Mouse (Mus musculus) lung, postnatal 14 days (tissue): ENCODE measurements at regions not wholly inside any gene's neighbourhood (a gene's known extent, or its start where the extent isn't known, plus 50 kb on each side); places are given as distances from the start of the nearest gene placed in this dataset.

ENCODE experiments used
- DNase-seq: peaks from one replicate; pipeline ENCODE4 v3.0.0; 2021

GRCm38 (mm10) chr10:21740256-21740655 is 141.7 kb upstream of the Sgk1 start:
- no peak for DNase-seq

GRCm38 (mm10) chr10:21741575-21741974 is 140.4 kb upstream of the Sgk1 start:
- DNase-seq: no peak

- DNase-seq: no peak
These were observed 139.8 kb upstream of the Sgk1 start for GRCm38 (mm10) chr10:21741976-21742745.

GRCm38 (mm10) chr10:21743396-21743795 is 138.6 kb upstream of the Sgk1 start:
- peak; percentile 35 for DNase-seq

GRCm38 (mm10) chr10:21744341-21744955 is 137.5 kb upstream of the Sgk1 start:
- no peak for DNase-seq

GRCm38 (mm10) chr10:21745940-21746487 is 136.0 kb upstream of the Sgk1 start:
- no peak for DNase-seq

GRCm38 (mm10) chr10:21746713-21747112 is 135.3 kb upstream of the Sgk1 start:
- no peak for DNase-seq

GRCm38 (mm10) chr10:21751326-21751725 is 130.7 kb upstream of the Sgk1 start:
- DNase-seq: no peak

- no peak for DNase-seq
These were observed 129.6 kb upstream of the Sgk1 start for GRCm38 (mm10) chr10:21752392-21752791.

GRCm38 (mm10) chr10:21754763-21755548 is 127.0 kb upstream of the Sgk1 start:
- DNase-seq: no peak

- no peak for DNase-seq
These were observed 126.3 kb upstream of the Sgk1 start for GRCm38 (mm10) chr10:21755717-21756116.

- DNase-seq: no peak
These were observed 125.2 kb upstream of the Sgk1 start for GRCm38 (mm10) chr10:21756811-21757210.

- no peak for DNase-seq
These were observed 123.9 kb upstream of the Sgk1 start for GRCm38 (mm10) chr10:21758122-21758521.

GRCm38 (mm10) chr10:21762516-21762915 is 119.5 kb upstream of the Sgk1 start:
- no peak for DNase-seq

- no peak for DNase-seq
These were observed 118.7 kb upstream of the Sgk1 start for GRCm38 (mm10) chr10:21763017-21763964.

- no peak for DNase-seq
These were observed 117.9 kb upstream of the Sgk1 start for GRCm38 (mm10) chr10:21764090-21764489.

GRCm38 (mm10) chr10:21764891-21765290 is 117.1 kb upstream of the Sgk1 start:
- DNase-seq: no peak

- DNase-seq: no peak
These were observed 108.4 kb upstream of the Sgk1 start for GRCm38 (mm10) chr10:21773548-21773947.

GRCm38 (mm10) chr10:21775441-21775840 is 106.5 kb upstream of the Sgk1 start:
- no peak for DNase-seq

GRCm38 (mm10) chr10:21775911-21776761 is 105.8 kb upstream of the Sgk1 start:
- no peak for DNase-seq

GRCm38 (mm10) chr10:21776762-21777080 is 105.3 kb upstream of the Sgk1 start:
- no peak for DNase-seq
